Mouse (Mus musculus): ENCODE results near the gene Il10ra. TPM values are rescaled to one million over a fixed set of nuclear protein-coding genes. Genes with fewer than 3 reads are reported as not detected.

Gene Il10ra
- 0.45 and 0.60 TPM in 2 replicates for polyA plus RNA-seq (2016; fragmentation: Nextera tagmentation; extraction: Ambion mirVana)

- Histone ChIP-seq H3K9me3 (no peaks in the 10 kb centered on the region), H3K36me3 (no peaks in the 10 kb centered on the region), H3K4me2 (replicated peaks) (peak within 1 kb of the TSS; percentile 66), H3K9ac (peak within 1 kb of the TSS; percentile 43; the same call in 1 of the 2 replicates), H3K4me3 (peak within 1 kb of the TSS; percentile 36), H3K27me3 (peaks cover 45% of the 10 kb centered on the region), H3K4me1 (no peaks in the 10 kb centered on the region), H3K27ac (no peak within 1 kb of the TSS)
- no peak for ATAC-seq (ENCODE audit: insufficient number of reproducible peaks, insufficient read depth, low FRiP score, low TSS enrichment)
- WGBS: 6% methylated on average over 36 of the region's 36 CpGs
These were observed at the start of gene Il10ra for GRCm38 (mm10) chr9:45268597-45269325. Gene Il10ra, minus strand, starts transcription at chr9:45269149.

- WGBS: 92% methylated on average over 3 of the region's 3 CpGs
- peaks cover 7% of the 10 kb centered on the region for H3K27me3 ChIP-seq
- H3K27ac ChIP-seq: no peak overlapping the region
- H3K4me2 ChIP-seq (replicated peaks): no peak overlapping the region
- H3K36me3 ChIP-seq: no peaks in the 10 kb centered on the region
- no peak overlapping the region for H3K9ac ChIP-seq
- H3K4me3 ChIP-seq: no peak overlapping the region
- ATAC-seq (ENCODE audit: insufficient number of reproducible peaks, insufficient read depth, low FRiP score, low TSS enrichment): no peak
- H3K4me1 ChIP-seq: no peaks in the 10 kb centered on the region
- H3K9me3 ChIP-seq: no peaks in the 10 kb centered on the region
These were observed 48.7 kb upstream of the Il10ra start for GRCm38 (mm10) chr9:45317635-45318034.

GRCm38 (mm10) chr9:45313913-45314312 lies 45.0 kb upstream of the Il10ra start:
- 80% methylated on average over 3 of the region's 3 CpGs for WGBS
- no peak for ATAC-seq (ENCODE audit: insufficient number of reproducible peaks, insufficient read depth, low FRiP score, low TSS enrichment)

GRCm38 (mm10) chr9:45311858-45312257 lies 42.9 kb upstream of the Il10ra start:
- Histone ChIP-seq H3K4me1 (no peaks in the 10 kb centered on the region), H3K9ac (no peak overlapping the region), H3K27ac (no peak overlapping the region), H3K27me3 (no peaks in the 10 kb centered on the region), H3K4me3 (no peak overlapping the region), H3K36me3 (no peaks in the 10 kb centered on the region), H3K4me2 (replicated peaks) (no peak overlapping the region), H3K9me3 (no peaks in the 10 kb centered on the region)
- no peak for ATAC-seq (ENCODE audit: insufficient number of reproducible peaks, insufficient read depth, low FRiP score, low TSS enrichment)
- WGBS: 86% methylated on average over 6 of the region's 6 CpGs

More at GRCm38 (mm10) chr9:45313913-45314312, 45.0 kb upstream of the Il10ra start:
- Histone ChIP-seq H3K9me3 (no peaks in the 10 kb centered on the region), H3K4me1 (no peaks in the 10 kb centered on the region), H3K4me3 (no peak overlapping the region), H3K4me2 (replicated peaks) (no peak overlapping the region), H3K27me3 (peaks cover 3% of the 10 kb centered on the region), H3K27ac (no peak overlapping the region), H3K9ac (no peak overlapping the region), H3K36me3 (no peaks in the 10 kb centered on the region)

- Histone ChIP-seq H3K27me3 (no peaks in the 10 kb centered on the region), H3K4me3 (no peak overlapping the region), H3K9me3 (no peaks in the 10 kb centered on the region), H3K4me1 (no peaks in the 10 kb centered on the region), H3K4me2 (replicated peaks) (no peak overlapping the region), H3K9ac (no peak overlapping the region), H3K36me3 (no peaks in the 10 kb centered on the region), H3K27ac (no peak overlapping the region)
- 87% methylated on average over 5 of the region's 5 CpGs for WGBS
- ATAC-seq (ENCODE audit: insufficient number of reproducible peaks, insufficient read depth, low FRiP score, low TSS enrichment): no peak
These were observed 39.6 kb upstream of the Il10ra start for GRCm38 (mm10) chr9:45308521-45308920.

GRCm38 (mm10) chr9:45306746-45307410 lies 37.9 kb upstream of the Il10ra start:
- Histone ChIP-seq H3K4me3 (no peak overlapping the region), H3K9ac (no peak overlapping the region), H3K27ac (no peak overlapping the region), H3K4me2 (replicated peaks) (no peak overlapping the region), H3K27me3 (no peaks in the 10 kb centered on the region), H3K9me3 (no peaks in the 10 kb centered on the region), H3K36me3 (no peaks in the 10 kb centered on the region), H3K4me1 (no peaks in the 10 kb centered on the region)
- 80% methylated on average over 12 of the region's 12 CpGs for WGBS
- ATAC-seq (ENCODE audit: insufficient number of reproducible peaks, insufficient read depth, low FRiP score, low TSS enrichment): no peak

GRCm38 (mm10) chr9:45301771-45302170 lies 32.8 kb upstream of the Il10ra start:
- H3K4me1 ChIP-seq: no peaks in the 10 kb centered on the region
- no peaks in the 10 kb centered on the region for H3K36me3 ChIP-seq
- no peaks in the 10 kb centered on the region for H3K9me3 ChIP-seq
- H3K4me3 ChIP-seq: no peak overlapping the region
- no peak overlapping the region for H3K9ac ChIP-seq
- WGBS: 89% methylated on average over 8 of the region's 8 CpGs
- no peaks in the 10 kb centered on the region for H3K27me3 ChIP-seq
- H3K27ac ChIP-seq: no peak overlapping the region
- H3K4me2 ChIP-seq (replicated peaks): no peak overlapping the region
- ATAC-seq (ENCODE audit: insufficient number of reproducible peaks, insufficient read depth, low FRiP score, low TSS enrichment): no peak

GRCm38 (mm10) chr9:45300422-45301104 lies 31.6 kb upstream of the Il10ra start:
- no peak overlapping the region for H3K27ac ChIP-seq
- peak overlapping the region; percentile 54 for H3K4me2 ChIP-seq (replicated peaks)
- no peaks in the 10 kb centered on the region for H3K9me3 ChIP-seq
- H3K4me3 ChIP-seq: peak overlapping the region; percentile 19
- ATAC-seq (ENCODE audit: insufficient number of reproducible peaks, insufficient read depth, low FRiP score, low TSS enrichment): peak; percentile 80; the same call in 1 of the 2 replicates
- H3K4me1 ChIP-seq: no peaks in the 10 kb centered on the region
- no peaks in the 10 kb centered on the region for H3K27me3 ChIP-seq
- H3K9ac ChIP-seq: no peak overlapping the region
- H3K36me3 ChIP-seq: no peaks in the 10 kb centered on the region
- 19% methylated on average over 20 of the region's 20 CpGs for WGBS

- Histone ChIP-seq H3K4me2 (replicated peaks) (no peak overlapping the region), H3K9ac (no peak overlapping the region), H3K4me1 (no peaks in the 10 kb centered on the region), H3K4me3 (no peak overlapping the region), H3K36me3 (no peaks in the 10 kb centered on the region), H3K9me3 (no peaks in the 10 kb centered on the region), H3K27me3 (no peaks in the 10 kb centered on the region), H3K27ac (no peak overlapping the region)
- no peak for ATAC-seq (ENCODE audit: insufficient number of reproducible peaks, insufficient read depth, low FRiP score, low TSS enrichment)
- 78% methylated on average over 11 of the region's 11 CpGs for WGBS
These were observed 30.5 kb upstream of the Il10ra start for GRCm38 (mm10) chr9:45299231-45300006.

- WGBS: 35% methylated on average over 10 of the region's 10 CpGs
- Histone ChIP-seq H3K27ac (no peak overlapping the region), H3K9me3 (no peaks in the 10 kb centered on the region), H3K4me1 (no peaks in the 10 kb centered on the region), H3K27me3 (no peaks in the 10 kb centered on the region), H3K4me2 (replicated peaks) (no peak overlapping the region), H3K36me3 (no peaks in the 10 kb centered on the region), H3K4me3 (no peak overlapping the region), H3K9ac (no peak overlapping the region)
- ATAC-seq (ENCODE audit: insufficient number of reproducible peaks, insufficient read depth, low FRiP score, low TSS enrichment): no peak
These were observed 25.5 kb upstream of the Il10ra start for GRCm38 (mm10) chr9:45294210-45295011.
